Mouse (Mus musculus) ovary, postnatal 14 days (tissue): Measurements from ENCODE around the gene Cnn3.

ENCODE experiments used
- DNase-seq: peaks from one replicate; pipeline ENCODE4 v3.0.0; 2022; ENCODE audit warnings: low spot score

Gene Cnn3

DNA sequence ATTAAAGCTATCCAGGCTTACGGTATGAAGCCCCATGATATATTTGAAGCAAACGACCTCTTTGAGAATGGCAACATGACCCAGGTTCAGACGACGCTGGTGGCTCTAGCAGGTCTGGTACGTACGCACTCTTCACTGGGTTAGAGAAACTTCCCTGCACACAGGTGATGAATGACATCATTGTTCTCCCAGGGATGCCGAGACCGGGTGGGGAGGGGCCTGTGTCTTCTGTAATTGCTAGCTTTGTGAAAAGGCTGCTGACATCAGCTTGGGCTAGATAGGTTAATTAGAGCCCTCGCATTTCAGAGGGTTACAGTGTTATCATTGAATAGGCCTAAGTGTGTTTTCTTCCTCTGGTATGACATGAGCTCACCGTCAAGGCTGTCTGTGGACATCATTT, 25.1 kb downstream of the Cnn3 start:
- no peak for DNase-seq

DNA sequence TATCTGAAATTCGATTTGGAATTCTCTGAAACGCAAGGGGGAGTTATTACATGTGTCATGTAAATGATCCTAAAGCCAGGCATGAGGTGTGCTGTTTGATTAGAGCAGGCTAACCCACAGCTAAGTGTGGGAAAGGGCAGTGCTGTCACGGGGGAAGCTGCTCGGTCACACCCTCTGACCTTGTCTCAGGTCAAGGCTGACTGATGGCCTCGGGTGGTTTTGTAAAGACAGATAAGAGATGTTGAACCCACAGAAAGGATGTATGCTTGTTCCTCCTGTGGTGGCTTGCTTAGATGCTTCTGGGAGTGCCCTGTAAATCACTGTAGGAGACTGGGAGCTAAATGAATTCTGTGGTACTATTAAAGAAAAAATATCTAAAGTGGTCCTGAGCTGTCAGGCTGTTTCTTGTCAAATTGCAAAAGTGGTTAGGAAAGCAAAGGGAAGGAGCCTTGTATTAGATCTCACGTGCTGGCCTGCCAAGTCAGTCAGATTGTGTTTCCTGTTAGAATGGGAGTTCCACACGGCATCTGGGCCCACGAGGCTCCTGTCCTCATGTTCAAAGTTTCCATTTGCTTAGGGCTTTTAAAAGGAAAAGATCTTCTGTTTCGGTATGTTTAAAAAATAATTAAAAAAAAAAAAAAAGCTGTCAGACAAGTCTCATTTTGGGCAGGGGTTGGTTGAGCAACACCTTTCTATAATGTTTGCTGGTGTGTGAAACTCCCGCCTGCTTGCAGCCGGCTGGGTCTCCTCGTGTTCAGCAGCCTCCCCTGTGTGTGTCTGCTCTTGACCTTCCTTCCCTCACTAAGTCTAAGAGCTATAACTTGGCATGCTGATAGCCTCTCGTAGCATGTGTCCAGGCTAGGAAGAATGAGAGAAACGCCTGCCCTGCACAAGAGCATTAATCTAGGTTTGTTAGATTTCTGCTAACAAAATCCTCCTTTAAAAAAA, 32.5 kb downstream of the Cnn3 start:
- DNase-seq: no peak

DNA sequence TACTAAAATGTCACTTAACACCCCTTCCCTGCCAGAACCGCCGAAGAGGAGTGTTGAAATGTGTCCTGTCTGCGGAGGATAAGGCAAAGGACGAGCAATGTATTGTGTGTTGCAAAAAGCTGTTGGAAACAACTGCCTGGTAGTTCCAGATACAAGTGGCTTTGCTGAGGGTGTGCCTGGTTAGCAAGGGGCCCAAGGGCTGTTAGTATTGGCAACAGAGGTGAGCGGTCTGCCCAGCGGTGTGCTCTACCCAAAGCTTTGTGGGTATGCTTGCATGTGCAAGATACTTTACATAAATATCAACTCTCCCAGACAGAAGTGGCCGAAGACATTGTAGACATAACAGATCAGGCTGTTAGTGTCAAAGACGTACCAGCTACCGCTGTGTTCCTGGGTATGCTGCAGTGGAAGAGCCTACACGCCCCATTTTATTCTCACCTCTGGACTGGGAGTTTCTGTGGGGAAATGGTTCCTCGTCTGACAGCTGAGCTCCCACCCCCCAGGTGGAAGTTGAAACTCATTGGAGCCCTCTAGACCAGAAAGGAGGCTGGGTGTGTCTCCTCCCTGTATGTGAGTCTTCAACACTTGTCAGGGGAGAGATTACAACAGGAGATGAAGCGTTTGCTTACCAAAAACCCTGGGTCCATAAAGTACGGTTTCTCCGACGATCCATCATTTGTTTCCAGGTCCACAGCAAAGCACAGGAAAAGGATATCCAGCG, 34.3 kb downstream of the Cnn3 start:
- no peak for DNase-seq

DNA sequence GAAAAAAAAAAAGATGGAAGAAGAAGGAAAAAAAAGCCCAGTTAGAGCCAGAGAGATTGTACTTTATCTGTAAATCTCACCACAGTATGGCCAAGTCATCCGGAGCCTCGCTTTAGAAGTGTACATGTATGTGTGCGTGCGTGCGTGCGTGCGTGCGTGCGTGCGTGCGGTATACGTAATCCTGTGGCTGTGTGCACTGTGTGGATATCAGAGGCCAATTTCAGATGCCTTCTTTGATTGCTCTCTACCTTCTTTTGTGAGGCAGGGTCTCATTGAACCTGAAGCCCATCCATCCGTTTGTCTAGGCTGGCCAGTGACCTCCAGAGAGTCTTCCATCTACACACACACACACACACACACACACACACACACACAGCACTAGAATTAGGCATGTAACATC, 35.2 kb downstream of the Cnn3 start:
- no peak for DNase-seq

DNA sequence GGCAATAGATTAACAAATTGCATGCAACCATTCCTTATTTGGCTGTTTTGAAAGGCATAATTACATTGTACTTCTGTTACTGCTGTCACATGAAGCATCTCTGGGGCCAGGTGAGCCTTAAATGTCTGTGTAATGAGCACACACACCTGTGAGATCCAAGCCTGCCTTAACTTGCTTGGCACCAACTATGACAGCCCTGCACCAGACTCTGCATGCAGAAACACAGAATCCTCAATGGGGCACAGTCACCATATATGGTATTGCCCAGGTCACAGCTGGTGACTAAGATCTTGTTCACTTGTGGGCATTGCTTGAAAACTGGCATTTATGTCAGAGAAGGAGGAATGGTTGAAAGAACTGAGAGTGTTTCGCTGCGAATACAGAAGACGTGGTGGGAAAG, 36.5 kb downstream of the Cnn3 start:
- DNase-seq: no peak

DNA sequence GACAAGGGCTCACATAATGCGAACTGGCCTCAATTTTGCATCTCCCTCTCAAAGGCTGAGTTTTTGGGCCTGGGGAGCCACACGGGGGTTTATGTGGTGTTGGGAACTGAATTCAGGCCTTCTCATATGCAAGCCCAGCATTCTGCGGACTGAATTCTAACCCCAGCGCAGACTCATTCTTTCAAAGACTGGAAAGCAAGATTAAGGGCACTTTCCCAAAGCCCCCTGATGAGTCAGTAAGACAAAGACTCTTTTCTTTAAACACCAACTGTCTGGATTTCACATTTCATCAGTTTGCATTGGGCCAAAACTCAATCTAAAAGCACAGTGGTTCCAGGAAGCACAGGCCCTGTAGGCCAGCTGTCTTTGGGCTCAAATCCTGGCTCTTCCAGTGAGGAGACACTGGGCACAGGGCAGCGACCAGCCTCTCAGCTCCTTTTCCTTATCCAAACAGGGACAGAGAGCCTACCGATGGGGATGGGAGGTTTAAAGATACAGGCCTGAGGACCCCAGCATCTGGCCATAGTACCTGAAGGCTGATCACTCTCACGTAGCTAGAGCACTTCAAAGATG, 38.5 kb downstream of the Cnn3 start:
- no peak for DNase-seq

DNA sequence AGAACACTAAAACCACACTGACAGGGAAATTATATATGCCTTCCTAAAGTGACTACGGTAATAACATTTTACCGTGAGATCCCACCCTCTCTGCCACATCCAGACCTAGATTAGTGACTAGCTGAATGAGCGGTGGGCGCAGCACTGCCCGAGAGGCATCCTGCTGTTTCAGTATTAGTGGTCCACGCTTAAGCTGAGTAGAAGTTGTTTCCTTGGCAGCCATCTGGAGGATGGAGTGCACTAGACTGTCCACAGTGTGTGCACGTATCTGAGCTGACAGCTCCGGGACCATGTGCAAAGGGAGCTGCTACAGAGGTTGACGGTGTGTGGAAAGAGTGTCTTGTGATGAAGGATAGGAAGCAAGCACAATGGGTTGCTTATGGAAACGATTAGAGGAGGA, 39.5 kb downstream of the Cnn3 start:
- DNase-seq: no peak

DNA sequence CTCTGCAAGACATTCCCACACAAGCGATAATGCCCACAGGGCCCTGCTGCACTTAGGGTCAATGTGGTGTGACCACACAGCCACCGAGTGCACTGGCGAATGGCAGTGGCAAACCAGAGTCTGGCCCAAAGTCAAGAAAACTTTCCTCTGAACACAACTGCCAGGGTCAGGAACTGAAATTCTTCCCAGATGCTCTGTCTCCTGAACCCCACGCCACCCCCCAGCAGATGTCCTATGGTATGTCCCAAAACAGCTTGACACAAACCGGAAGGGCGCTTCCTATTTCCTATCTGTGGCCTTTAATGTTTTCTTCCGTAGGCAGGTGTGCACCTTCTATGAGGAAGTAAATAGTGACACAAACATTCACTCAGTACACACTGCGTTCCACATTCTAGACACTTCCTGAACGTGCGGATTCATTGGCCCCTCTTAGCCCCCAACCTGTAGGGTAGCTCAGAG, 40.8 kb downstream of the Cnn3 start:
- DNase-seq: no peak

DNA sequence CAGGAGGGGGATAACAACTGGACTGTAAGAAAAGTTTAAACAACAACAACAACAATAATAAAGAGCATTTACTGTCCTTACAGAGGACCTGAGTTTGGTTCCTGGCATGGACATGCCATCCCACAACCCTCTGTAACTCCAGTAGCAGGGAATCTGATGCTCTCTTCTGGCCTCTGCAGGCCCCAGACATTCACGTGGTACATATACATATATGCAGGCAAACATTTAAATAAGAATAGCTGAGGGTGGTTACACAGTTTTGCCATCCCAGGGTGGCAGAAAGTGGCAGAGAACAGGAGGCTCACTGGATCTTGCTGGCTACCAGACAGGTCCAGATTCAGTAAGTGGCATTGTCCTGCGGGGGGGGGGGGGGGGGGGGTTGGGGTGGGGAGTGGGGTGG, 41.8 kb downstream of the Cnn3 start:
- DNase-seq: no peak

DNA sequence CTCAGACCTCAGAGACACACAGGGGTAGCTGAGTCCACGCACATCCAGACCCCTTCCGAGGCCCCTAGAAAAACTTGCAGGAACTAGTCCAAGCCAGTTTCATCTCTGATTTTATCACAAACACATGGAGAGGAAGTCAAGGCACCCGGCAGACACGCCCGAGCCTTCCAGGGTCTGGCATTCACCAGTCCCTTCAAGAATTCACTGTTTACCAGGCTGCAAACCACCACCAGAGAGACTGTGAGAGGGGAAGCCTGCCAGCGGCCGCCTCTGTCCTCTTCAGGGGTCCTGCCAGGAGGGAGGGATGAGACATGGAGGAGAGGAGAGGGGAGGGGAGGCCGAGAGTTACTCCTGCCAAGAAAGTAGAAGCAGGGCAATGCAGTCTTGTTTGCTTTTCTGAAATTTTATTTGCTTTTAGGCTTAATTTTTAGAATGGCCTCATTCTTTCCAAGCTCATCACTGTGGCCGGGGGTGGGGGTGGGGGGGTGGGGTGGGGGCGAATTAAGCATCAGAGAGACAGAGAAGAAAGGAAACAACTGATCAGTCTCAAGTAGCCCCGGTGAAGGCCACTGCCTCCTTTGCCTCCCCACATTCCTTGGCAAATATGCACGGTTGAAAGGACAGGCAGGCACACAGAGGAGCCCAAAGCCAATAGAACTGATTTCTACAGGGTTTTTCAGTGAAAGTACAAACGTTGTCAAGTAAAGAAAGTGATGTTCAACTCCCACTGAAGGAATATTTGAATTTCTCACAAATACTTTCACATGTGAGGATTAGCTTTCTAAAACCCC, 43.1 kb downstream of the Cnn3 start:
- DNase-seq: peak; percentile 34

DNA sequence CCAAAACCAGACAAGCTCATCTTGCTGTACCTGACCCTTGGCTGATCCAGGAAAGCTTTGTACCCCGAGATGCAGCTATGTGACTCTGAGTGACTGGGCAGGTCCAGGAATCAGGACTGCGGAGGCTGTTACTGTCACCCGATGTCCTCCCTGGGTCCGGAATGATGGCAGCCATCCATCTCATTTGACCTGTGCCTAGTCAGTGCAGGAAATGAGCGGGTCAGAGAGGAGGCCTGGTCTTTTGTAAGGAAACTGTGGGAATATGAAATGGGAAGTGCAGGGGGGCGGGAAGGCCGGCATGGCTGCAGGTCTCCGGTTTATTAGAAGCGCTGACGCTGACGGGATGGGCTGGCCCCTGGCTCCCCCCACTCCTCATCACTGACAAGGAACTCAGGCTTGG, 45.4 kb downstream of the Cnn3 start:
- no peak for DNase-seq

DNA sequence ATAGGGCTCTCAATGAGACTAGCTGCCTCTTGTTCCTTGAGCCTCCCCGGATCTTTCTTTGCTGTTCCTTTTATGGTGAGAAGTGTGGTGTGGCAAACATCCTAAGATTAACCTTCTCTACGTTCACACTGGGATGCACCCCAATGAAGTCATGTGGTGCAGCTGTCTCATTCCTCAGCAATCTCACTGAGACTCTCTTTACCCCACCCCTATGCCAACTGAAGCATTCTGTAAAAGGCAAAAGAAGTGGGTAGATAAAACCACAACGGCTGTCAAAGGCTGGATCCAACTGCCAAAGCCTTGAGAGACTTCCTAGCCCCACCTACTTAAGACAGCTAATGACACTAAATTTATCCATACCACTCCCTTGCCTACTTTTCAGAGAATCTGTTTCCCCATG, 48.4 kb downstream of the Cnn3 start:
- DNase-seq: no peak

DNA sequence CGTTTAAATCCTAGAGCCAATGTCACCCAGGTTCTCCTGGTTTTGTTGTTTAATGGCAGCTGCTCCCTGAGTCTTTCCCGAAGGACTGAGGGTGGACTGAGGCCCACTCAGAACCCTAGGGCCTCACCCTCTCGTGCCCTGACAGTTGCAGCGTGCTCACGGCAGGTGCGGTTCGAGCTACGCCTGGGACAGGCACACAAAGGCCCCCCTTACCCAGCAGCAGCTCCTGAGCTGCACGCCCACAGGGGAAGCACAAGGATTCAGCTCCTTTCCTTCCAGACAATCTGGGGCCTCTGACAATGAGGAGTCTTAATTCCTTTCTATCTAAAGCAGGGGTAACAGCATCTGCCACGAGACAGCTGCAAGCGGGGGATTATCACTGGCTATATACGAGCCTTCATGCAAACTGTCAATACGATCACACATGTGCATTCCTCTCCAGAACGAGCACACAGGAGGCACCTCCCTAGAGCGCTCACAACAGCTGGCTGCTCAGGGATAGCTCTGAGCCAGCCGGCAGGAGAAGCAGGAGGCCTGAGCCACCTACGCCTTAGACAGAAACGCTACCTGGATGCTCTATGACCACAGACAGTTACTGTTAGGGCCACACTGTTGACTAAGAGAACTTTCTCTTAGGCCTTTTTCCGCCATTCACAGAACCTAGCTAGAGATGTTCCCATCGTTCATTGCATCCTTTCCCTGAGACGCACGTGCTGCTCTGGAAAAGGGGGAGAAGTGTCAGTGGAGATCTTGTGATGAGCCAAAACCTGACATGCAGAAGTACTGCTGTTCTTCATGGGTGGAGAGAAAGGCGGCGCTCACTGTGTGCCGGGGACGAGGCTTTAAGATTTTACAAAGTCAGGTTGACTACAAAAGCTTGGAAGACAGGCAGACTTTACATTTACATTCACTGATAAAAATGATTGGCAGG, 54.0 kb downstream of the Cnn3 start:
- no peak for DNase-seq

DNA sequence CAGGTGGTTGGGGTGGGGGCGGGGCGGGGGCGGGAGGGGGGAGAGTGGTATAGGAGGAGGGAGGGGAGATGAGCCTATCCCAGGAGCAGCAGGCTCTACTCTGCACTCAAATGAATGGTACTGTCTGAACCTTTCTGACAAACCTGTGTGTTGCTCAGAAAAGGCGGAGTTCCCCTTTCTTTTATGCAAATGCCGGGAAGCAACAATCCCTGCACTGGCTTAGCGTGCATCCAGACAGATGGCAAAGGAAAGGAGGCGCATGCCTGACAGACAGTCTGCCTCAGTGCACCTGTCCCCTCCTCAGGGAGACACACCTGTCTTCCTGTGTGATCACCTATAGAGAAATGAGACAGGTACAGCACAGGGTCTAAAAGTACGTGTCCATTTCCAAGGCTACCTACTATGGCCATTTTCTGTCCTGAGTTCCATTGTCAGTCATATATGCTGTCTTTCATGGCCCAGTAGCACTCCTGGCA, 54.7 kb downstream of the Cnn3 start:
- no peak for DNase-seq

DNA sequence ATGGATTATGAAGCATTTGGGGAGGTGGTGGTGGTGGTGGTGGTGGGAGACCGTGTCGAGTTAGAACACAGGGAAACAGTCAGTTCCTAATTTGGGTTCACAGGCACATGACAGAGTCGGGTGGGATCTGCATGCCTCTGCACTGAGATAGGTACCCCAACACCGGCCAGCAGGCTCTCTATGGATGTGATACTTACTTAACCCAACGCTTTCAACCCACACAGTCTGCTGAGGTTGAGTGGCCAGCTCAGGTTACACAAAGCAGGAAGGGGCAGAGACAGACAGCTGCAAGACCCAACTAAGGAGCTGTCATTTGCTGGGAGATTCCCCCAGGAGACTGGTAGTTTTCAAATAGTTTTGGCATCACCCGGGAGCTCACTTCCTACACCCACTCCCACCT, 55.3 kb downstream of the Cnn3 start:
- DNase-seq: no peak

DNA sequence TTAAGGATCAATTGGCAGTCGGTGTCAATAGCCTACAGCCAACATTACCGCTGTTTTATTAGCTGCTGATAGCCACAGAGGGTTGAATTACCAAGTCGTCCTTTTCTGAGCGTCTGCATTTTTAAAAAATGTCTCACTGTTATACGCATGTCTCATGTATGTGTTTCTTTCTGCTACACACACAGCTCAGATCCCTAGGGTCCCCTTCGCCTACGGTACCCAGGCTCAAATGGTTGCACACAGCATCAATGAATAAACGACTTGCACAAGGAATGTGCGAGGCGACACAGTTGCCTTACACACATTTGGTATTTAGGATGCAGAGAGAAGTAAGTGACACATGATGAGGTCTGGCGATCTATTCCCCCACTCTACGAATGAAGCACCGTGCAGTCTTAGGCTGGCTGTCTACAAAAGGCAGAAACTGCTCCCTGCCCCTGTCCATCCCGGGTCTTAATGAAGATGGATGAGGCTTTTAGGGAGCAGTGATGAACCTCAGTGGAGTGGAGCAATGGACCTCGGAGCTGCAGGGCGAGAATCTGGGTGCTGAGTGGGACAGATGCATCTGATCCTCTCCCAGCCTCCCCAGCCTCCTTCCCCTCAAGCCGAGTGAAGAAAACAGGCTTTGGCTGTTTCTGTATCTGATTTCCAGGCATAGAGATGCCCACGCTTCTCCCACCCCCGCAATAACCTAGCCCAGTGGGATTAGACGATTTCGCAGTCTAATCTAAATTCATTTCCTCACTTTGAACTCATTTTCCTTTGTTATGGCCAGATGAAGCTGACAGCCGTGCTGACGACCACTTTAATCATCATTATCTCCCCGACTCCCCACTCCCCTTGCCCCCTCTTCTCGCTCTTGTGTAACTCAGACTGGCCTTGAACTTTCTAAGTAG, 57.2 kb downstream of the Cnn3 start:
- DNase-seq: no peak

DNA sequence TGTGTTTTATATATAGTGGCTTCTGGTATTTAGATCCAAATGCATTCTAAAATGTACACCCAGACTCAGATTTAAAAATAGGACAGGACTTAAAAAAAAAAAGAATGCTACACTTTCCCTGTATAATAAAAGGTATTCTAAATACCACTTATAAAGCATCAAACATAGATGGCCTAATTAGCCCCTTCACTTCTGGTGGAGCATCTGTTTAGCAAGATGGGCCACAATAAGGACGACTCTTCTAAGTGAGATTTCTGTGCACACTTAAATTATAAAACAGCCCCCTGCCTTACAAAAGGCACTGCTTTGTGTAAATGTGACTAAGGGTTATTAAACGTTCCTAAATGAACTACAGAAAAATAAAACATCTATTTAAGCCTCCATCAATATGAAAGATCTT, 58.9 kb downstream of the Cnn3 start:
- DNase-seq: no peak

DNA sequence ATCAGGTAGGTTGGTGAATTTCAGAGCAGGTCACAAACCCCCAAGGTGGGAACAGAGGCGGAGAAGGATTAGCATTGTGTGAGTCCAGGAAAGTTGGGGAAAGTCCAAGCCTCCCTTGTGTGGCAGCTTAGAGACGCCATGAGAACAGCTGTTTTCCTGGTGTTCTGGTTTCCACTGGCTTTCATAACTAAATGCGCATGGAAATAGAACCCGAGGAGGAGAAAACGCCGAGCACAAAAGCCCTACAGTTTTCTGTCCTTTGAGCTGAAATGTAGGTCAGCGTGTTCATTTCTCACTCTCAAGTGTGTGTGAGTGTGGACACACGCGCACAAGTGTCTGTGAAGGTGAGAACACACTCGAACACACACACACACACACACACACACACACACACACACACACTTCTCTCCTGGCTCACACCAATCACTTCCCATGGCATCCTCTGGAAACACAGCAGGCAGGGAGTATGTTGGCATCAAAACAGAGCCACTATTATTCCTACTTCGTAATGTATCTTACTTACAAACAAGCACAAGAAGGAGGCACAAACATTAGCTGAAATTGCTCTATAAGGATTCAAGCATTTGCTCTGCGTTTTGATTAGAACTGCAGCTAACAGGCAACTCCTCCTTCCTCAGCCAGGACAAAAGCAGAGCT, 63.3 kb downstream of the Cnn3 start:
- no peak for DNase-seq

DNA sequence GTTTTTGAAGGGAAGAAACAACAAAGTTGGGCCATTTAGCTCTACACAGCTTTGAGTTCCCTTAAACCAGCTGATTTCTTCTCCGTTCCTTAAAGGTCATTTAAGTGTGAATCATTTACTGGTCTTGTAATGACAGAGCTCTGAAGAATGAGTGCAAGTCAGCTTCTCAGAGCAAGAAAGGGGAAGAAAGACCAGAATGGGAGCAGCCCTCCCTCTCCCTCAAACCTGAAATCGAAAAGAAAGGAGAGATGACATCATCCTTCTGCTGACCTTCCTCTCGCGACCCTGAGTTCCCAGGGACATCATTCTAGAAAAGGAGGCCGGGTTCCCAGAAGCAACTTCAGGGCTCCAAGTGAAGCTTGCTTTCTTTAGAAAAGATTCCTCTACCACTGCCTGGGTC, 64.6 kb downstream of the Cnn3 start:
- no peak for DNase-seq
